Mouse (Mus musculus): Measurements from ENCODE around the gene Sec61a2. TPM values are rescaled to one million over a fixed set of nuclear protein-coding genes. Genes with fewer than 3 reads are reported as not detected.

Sec61a2 gene
- total RNA-seq, 2 experiments from 2014 or later, result 15.9 to 21.5 TPM

DNA sequence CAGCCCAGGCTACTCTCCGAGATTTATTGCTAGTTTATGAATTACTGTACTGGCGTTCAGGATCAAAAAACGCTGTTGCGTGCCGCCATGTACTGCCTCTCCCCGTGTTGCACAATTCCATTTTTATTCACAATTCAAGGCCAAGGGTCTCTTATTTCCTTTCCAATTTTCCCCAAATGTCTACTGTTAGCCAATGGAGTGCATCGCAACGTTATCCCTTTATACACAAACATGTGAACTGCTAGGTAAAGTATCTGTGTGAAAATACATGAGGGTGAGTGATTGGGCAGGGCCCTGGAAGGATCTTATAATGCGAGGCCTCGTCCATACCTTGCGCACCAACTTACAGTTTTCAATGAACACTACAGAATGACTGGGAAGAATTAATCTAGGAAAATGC lies 936 bp downstream of the Sec61a2 start:
- ATAC-seq (replicated peaks; ENCODE audit: low FRiP score, poor library complexity, severe bottlenecking), result no peak

- no peak for ATAC-seq (replicated peaks; ENCODE audit: low FRiP score, poor library complexity, severe bottlenecking)
Observed at GRCm38 (mm10) chr2:5889412-5889811, 5.8 kb downstream of the Sec61a2 start.

- ATAC-seq (replicated peaks; ENCODE audit: low FRiP score, poor library complexity, severe bottlenecking), result no peak
Observed at GRCm38 (mm10) chr2:5888865-5889264, 6.4 kb downstream of the Sec61a2 start.

DNA sequence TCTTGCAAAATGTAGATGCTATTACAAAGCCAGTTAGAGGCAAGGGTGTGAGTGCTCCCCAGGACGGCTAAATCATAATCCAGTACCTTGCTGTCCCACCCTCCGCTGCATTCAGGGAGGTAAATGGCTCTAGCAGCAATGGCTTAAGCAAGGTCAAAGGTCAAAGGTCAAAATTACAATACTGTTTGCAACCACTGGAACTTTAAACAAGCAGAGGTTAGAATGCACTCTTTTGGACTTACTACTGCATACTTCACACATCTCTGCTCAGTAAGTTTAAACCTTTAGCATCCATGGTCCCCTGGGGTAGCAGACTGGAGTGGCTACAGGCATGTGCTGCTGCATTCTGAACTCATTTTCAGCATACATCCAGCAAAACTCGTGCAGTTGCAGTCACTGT lies 17.8 kb downstream of the Sec61a2 start:
- no peak for ATAC-seq (replicated peaks; ENCODE audit: low FRiP score, poor library complexity, severe bottlenecking)

- no peak for ATAC-seq (replicated peaks; ENCODE audit: low FRiP score, poor library complexity, severe bottlenecking)
Observed at GRCm38 (mm10) chr2:5869746-5870145, 25.5 kb downstream of the Sec61a2 start.

DNA sequence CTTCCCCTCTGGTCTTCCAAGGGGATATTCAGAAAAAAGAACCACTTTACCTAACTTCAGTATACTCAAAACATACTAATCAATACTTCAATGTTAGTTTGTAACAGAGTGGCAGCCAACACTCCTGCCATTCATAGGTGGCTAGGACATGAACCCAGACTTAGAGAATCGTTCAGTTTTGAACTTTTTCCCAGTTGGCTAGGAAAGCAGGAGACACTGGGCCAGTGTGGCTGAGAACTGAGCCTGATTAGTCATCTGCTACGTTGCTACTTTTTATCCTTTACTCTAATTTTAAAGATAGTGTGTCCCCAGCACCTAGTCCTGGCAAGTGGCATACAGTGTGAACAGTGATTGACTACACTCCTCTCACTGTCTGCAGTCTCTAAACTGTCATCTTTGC lies 27.6 kb downstream of the Sec61a2 start:
- no peak for ATAC-seq (replicated peaks; ENCODE audit: low FRiP score, poor library complexity, severe bottlenecking)

DNA sequence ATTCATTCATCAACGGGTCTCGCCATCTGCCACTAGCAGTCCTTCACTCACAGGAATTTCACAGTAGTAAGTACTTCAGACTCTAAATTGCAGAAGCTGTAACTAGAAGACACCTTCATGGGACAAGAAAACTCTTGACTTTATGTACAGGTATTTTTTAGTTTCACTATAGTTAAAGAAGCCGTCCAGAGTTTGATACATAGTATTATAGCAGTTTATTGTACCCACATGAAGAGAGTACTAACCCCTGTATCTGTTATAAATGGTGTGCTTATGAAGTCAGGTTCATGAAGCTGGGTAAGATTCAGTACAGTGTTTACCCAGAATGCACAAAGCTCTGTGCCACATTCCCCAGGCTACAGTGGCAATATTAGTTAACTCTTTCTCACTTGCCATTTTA lies 32.4 kb downstream of the Sec61a2 start, which contains the start of gene Gm13199:
Gm13199 (minus strand) TSS at position 101 of the 400 bp plus-strand sequence.
- ATAC-seq (replicated peaks; ENCODE audit: low FRiP score, poor library complexity, severe bottlenecking), result no peak

GRCm38 (mm10) chr2:5851866-5852265 lies 43.4 kb downstream of the Sec61a2 start:
- no peak for ATAC-seq (replicated peaks; ENCODE audit: low FRiP score, poor library complexity, severe bottlenecking)

- no peak for ATAC-seq (replicated peaks; ENCODE audit: low FRiP score, poor library complexity, severe bottlenecking)
Observed at GRCm38 (mm10) chr2:5851116-5851515, 44.1 kb downstream of the Sec61a2 start.

GRCm38 (mm10) chr2:5845826-5846225 lies 49.4 kb downstream of the Sec61a2 start:
- no peak for ATAC-seq (replicated peaks; ENCODE audit: low FRiP score, poor library complexity, severe bottlenecking)

GRCm38 (mm10) chr2:5844873-5845631 lies 50.2 kb downstream of the Sec61a2 start, which contains the start of the genes Nudt5 and Cdc123:
Gene Nudt5, plus strand, starts transcription at chr2:5845019.
Gene Cdc123, minus strand, starts transcription at chr2:5845164.
- peak; percentile 99 for ATAC-seq (replicated peaks; ENCODE audit: low FRiP score, poor library complexity, severe bottlenecking)

DNA sequence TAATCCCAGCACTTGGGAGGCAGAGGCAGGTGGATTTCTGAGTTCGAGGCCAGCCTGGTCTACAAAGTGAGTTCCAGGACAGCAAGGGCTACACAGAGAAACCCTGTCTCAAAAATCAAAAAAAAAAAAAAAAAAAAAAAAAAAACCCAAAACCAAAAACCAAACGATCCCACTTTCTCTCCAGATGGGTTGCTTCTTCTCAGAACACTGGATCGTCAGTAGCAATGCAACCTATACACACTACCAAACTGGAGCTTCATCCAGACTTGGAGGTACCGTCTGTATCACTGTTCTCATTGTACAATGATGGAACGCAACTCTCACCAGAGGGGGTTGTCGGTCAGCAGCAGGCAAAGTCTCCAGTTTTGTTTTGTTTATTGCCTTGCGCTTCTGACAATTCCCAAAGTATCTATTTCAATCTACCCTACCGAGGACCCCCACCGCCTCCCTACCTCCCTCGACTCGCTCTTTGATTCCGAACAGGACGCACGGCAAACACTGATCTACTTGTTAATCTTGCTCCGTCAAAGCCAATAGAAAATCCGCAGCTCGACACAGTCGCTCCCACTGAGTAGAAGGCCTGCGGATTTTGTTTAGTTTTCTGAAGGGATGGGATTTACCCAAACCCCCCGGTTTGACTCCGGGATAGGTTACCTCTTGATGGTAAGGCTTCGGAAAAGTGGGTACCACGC lies 50.9 kb downstream of the Sec61a2 start:
- ATAC-seq (replicated peaks; ENCODE audit: low FRiP score, poor library complexity, severe bottlenecking), result peak; percentile 44

DNA sequence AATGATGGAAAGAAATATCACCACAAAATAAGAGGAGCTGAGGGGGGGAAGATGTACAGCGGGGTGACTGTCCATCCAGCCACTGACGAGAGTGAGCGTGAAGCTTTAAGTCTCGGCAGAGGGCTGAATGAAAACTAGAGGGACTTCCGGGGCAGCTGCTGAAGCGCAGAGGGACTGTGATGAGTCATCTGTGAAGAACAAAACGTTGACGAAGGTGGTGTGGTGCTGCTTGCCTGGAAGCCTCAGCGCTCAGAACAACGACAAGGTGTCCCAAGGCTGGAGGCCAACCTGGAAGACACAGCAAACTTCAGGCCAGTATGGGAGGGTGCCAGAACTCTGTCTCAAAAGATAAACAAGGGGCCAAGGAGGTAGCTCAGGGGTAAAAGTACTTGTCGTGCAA lies 54.4 kb downstream of the Sec61a2 start:
- ATAC-seq (replicated peaks; ENCODE audit: low FRiP score, poor library complexity, severe bottlenecking), result no peak

DNA sequence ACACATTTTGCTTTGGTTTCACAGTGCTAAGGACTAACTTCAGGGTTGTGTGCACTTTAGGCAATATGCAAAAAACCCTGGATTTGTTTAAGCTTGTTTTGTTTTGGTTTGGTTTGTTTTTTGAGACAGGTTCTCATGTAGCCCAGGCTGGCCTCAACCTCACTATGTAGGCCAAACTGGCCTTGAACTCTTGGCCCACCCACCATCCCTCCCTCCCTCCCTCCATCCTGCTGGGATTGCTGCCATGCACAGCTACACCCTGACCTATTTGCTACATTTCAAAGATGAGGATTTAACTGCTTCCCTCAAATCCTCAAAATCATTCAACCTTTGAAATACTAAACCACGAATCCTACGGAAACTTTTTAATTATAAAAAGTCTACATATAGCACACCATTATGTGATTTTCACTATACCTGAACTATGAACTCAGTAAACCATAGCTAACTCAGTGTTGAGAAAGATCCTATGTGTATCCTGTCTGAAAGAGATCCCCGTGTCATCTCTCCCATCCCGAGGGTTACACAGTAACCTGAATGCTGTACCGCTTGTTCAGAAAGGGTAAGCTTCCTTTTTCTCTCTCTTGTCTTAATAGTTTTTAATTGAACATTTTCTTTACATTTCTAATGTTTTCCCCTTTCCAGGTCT lies 69.8 kb downstream of the Sec61a2 start:
- ATAC-seq (replicated peaks; ENCODE audit: low FRiP score, poor library complexity, severe bottlenecking), result no peak

- ATAC-seq (replicated peaks; ENCODE audit: low FRiP score, poor library complexity, severe bottlenecking), result no peak
Observed at GRCm38 (mm10) chr2:5824685-5825084, 70.5 kb downstream of the Sec61a2 start.

DNA sequence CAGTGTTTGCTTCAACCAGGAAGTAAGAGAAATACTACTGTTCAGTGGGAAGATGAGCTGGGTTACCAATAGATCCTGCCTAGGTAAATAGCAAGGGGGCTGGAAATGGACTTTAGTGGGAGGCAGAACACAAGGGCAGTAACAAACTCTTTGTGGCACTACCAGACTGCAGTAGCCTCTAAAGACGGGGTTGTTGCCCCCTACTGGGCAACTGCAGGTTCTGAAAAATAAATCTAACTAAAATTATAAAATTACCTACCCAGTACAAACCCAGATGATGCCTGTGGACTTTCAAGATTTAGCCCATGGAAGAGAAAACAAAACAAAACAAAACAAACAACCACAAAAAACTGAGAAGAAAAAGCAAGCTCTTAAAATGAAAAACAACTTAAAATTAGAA lies 71.0 kb downstream of the Sec61a2 start:
- ATAC-seq (replicated peaks; ENCODE audit: low FRiP score, poor library complexity, severe bottlenecking), result no peak

DNA sequence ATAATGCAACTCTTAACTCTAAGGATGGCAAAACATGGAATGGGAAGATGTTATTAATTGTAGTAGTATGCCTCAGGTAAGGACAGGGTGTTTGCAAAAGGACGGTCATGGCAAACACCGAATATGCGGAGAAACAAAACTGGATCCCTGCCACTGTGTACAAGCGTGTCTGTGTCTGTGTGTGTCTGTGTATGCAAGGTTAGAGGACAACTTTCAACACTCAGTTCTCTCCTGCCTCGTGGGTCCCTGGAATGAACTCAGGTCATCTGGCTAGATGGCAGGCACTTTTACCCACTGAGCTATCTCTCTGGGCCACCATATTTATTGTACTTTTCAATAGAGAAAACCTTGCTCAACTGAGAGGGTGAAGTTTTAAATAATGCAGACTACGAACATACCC lies 72.8 kb downstream of the Sec61a2 start:
- ATAC-seq (replicated peaks; ENCODE audit: low FRiP score, poor library complexity, severe bottlenecking), result no peak

DNA sequence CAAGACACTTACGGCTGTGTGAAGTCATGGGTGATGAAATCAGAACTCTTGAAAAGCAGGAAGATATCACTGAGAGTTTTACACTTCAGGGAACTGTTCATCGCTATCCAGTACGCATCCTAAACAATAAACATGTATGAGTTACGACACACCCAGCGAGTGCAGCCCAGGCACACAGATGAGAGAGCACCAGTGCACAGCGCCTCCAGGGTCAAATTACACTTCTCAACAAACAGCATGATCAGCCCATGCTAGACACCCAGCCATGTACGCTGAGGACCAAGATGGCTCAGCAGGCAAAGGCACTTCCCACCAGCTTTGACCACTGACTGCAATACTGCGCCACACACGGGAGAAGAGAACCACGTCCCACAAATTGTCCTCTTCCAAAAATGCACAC lies 74.0 kb downstream of the Sec61a2 start:
- ATAC-seq (replicated peaks; ENCODE audit: low FRiP score, poor library complexity, severe bottlenecking), result no peak
